Mouse (Mus musculus) hindbrain, embryonic 11.5 days (tissue): ENCODE results near the gene Macrod1. TPM values are rescaled to one million over a fixed set of nuclear protein-coding genes. Genes with fewer than 3 reads are reported as not detected.
"Not testable (repeated sequence)": the region's sequence is repeated elsewhere in the genome, so short reads cannot be mapped to it uniquely, and the experiment has no call there.

ENCODE experiments used
- ATAC-seq: fragments of 200-750 bp; cut with Nextera tagmentation; 2 replicates; pipeline ENCODE4 v1.8.0; 2017; ENCODE audit warnings: mild to moderate bottlenecking, moderate TSS enrichment, moderate library complexity; ENCODE audit not compliant: low FRiP score
- DNase-seq: peaks from one replicate; pipeline ENCODE4 v3.0.0-alpha.2; 2015; ENCODE audit warnings: low spot score
- H3K27ac ChIP-seq: fragments of 300-500 bp; sonication (generic); 2 replicates; pipeline ENCODE4 v1.5.1; 2014; ENCODE audit warnings: mild to moderate bottlenecking, low read depth, low read length
- H3K27me3 ChIP-seq: fragments of 300-500 bp; sonication (generic); 2 replicates; pipeline ENCODE4 v1.6.1; 2014; ENCODE audit warnings: mild to moderate bottlenecking, low read length, moderate library complexity, mixed read lengths; ENCODE audit not compliant: control insufficient read depth, insufficient read depth
- H3K36me3 ChIP-seq: fragments of 300-500 bp; sonication (generic); 2 replicates; pipeline ENCODE4 v1.6.1; 2014; ENCODE audit warnings: mild to moderate bottlenecking, low read length, moderate library complexity, mixed read lengths; ENCODE audit not compliant: control insufficient read depth, insufficient read depth
- H3K4me1 ChIP-seq: fragments of 300-500 bp; sonication (generic); replicated peaks from 2 replicates; pipeline ENCODE4 v1.6.1; 2014; ENCODE audit warnings: low read length, mixed read lengths; ENCODE audit not compliant: control insufficient read depth, insufficient read depth
- H3K4me2 ChIP-seq: fragments of 300-500 bp; sonication (generic); replicated peaks from 2 replicates; pipeline ENCODE4 v1.6.1; 2014; ENCODE audit warnings: mild to moderate bottlenecking, low read depth, low read length
- H3K4me3 ChIP-seq: fragments of 300-500 bp; sonication (generic); 2 replicates; pipeline ENCODE4 v1.5.1; 2014; ENCODE audit warnings: low read depth, low read length
- H3K9ac ChIP-seq: fragments of 300-500 bp; sonication (generic); 2 replicates; pipeline ENCODE4 v1.6.1; 2014; ENCODE audit warnings: low read depth, low read length
- H3K9me3 ChIP-seq: fragments of 300-500 bp; sonication (generic); 2 replicates; pipeline ENCODE4 v1.6.1; 2016; ENCODE audit warnings: low read length; ENCODE audit not compliant: control insufficient read depth
- WGBS: fragments of 180-500 bp; shearing (Covaris S2); extraction: QIAGEN DNeasy Blood & Tissue Kit; methylation state at CpG from one replicate; pipeline ENCODE4 v1.1.7; 2014; 5-methylcytosine and 5-hydroxymethylcytosine counted together
- polyA plus RNA-seq: library from polyadenylated mRNA; unstranded; fragments of >200 nt; fragmentation: Nextera tagmentation; extraction: Ambion mirVana; gene quantifications from 2 replicates; pipeline ENCODE4 v1.2.1, GENCODE M21; 2014

The Macrod1 gene
- polyA plus RNA-seq, 1 experiment from 2014 or later = 3.1 TPM

DNA sequence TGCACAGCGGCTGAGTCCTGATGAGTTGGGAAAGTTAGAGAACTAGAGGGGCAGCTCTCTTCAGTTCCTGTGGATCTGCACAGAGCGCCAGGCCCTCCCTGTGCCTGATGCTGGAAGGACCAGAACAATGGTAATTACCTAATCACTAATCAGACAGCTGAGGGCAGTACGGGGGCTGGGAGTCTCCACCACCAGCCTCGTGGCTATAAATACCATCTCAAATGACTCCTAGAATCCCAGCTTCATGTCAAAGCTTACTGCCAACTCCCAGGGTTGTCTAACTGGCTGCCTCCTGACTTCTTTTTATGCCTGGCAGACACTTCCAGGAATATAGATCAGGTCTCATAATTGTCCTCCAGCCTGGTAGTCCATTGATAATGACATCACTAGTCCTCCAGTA is 11.9 kb upstream of the Macrod1 start:
- no peak for ATAC-seq
- 54% methylated on average over 4 of the region's 4 CpGs for WGBS
- Histone ChIP-seq H3K27ac (no peak overlapping the region), H3K9ac (no peak overlapping the region), H3K36me3 (no peaks in the 10 kb centered on the region), H3K9me3 (no peaks in the 10 kb centered on the region), H3K4me3 (no peak overlapping the region), H3K4me1 (no peaks in the 10 kb centered on the region), H3K4me2 (no peak overlapping the region), H3K27me3 (peaks cover 2% of the 10 kb centered on the region; the same call in 1 of the 2 replicates)
- DNase-seq = no peak

DNA sequence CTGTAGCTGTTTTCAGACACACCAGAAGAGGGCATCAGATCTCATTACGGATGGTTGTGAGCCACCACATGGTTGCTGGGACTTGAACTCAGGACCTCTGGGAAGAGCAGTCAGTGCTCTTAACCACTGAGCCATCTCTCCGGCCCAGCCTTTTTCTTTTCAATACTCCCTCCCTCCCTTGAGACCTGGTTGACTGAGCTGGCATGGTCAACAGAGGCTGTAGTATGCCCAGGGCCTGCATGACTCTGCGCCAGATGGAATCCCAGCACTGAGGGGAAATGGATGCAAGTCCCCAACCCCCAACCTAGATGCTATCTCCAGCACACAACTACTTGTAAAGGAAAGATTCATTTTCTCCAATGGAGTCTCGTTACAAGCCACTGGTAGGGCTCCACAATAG is 3.2 kb upstream of the Macrod1 start:
- H3K9me3 ChIP-seq, H3K4me1 ChIP-seq, H3K36me3 ChIP-seq, DNase-seq, ATAC-seq, H3K4me3 ChIP-seq, H3K9ac ChIP-seq, H3K4me2 ChIP-seq, H3K27ac ChIP-seq: not testable (repeated sequence)
- H3K27me3 ChIP-seq = peaks cover 13% of the 10 kb centered on the region
- WGBS = 86% methylated on average over 4 of the region's 4 CpGs

DNA sequence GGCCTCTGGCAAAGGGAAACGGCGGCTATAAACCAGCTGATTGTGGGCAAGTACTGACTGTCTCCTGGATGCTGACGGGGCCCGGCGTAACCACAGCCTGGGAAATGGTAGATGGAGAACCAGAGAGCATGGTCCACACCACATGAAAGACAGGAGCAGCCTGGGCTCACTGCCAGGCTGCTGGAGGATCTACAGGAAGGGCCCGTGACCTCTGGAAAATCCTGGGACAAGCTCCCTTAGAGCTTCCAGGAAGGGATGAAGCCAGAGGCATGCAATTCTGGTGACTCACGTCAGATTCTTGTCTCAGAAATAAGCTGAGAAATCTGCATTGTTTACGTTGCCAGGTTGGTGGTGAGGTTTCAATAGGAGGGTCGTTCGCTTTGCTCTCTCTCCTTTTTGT is 1.8 kb upstream of the Macrod1 start:
- WGBS = 77% methylated on average over 10 of the region's 10 CpGs
- H3K4me1 ChIP-seq = peaks cover 6% of the 10 kb centered on the region
- no peak overlapping the region for H3K9ac ChIP-seq
- H3K27me3 ChIP-seq = peaks cover 16% of the 10 kb centered on the region
- H3K27ac ChIP-seq = no peak overlapping the region
- H3K36me3 ChIP-seq = no peaks in the 10 kb centered on the region
- no peak overlapping the region for H3K4me3 ChIP-seq
- DNase-seq (no peak), ATAC-seq (no peak)
- no peaks in the 10 kb centered on the region for H3K9me3 ChIP-seq
- no peak overlapping the region for H3K4me2 ChIP-seq

DNA sequence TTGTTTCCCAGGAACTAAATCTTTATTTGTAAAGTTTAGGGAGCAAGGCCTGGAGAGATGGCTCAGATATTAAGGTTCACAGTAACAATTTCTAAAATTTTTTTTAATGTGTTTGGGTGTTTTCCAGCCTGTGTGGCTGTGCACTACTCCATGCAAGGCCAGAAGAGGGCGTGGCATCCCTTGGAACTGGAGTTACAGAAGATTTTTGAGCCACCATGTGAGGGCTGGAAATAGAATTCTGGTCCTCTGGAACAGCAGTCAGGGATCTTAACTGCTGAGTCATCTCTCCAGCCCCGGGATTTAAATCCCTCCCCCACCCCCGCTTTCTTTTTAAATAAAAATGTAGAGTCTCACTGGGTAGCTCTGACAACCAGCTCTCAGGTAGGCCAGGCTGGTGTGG is 1.4 kb upstream of the Macrod1 start:
- H3K27me3 ChIP-seq = peaks cover 16% of the 10 kb centered on the region
- H3K4me2 ChIP-seq = no peak overlapping the region
- no peak overlapping the region for H3K4me3 ChIP-seq
- ATAC-seq (no peak), DNase-seq (no peak)
- peaks cover 6% of the 10 kb centered on the region for H3K4me1 ChIP-seq
- H3K27ac ChIP-seq = no peak overlapping the region
- no peak overlapping the region for H3K9ac ChIP-seq
- 47% methylated on average over 3 of the region's 3 CpGs for WGBS
- H3K36me3 ChIP-seq = no peaks in the 10 kb centered on the region
- H3K9me3 ChIP-seq = no peaks in the 10 kb centered on the region

DNA sequence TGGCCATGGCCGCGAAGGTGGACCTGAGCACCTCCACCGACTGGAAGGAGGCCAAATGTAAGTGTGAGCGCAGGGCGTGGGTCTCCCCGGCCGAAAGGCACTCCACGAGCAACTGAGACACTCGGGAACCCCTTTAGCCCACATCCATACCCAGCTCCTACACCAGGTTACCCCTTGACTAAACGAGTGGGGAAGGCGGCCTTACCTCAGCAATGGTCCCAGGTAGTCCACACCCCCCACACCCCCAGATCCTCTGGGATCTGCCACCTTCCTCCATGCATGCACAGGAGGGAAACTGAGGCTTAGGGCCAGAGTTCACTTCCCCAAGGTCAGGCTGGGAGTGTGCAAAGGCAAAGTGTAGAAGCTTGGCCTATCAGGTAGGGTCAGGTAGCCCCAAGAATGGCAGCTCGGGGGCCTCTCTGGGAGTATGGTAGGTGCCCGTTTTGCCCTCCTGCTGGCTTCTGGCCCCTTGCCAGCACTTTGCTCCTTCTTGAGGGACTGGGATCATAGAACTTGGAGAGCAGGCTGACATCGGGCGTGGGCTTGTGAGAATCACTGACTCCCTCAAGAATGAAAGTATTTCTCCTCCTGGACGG is 614 bp downstream of the Macrod1 start:
- Histone ChIP-seq H3K9ac (peak overlapping the region; percentile 48), H3K27me3 (peaks cover 16% of the 10 kb centered on the region), H3K4me2 (peak overlapping the region; percentile 99), H3K4me1 (peaks cover 6% of the 10 kb centered on the region), H3K4me3 (peak overlapping the region; percentile 67), H3K36me3 (no peaks in the 10 kb centered on the region), H3K9me3 (no peaks in the 10 kb centered on the region), H3K27ac (no peak overlapping the region)
- 2% methylated on average over 16 of the region's 16 CpGs for WGBS
- DNase-seq = no peak
- ATAC-seq = peak; percentile 49

DNA sequence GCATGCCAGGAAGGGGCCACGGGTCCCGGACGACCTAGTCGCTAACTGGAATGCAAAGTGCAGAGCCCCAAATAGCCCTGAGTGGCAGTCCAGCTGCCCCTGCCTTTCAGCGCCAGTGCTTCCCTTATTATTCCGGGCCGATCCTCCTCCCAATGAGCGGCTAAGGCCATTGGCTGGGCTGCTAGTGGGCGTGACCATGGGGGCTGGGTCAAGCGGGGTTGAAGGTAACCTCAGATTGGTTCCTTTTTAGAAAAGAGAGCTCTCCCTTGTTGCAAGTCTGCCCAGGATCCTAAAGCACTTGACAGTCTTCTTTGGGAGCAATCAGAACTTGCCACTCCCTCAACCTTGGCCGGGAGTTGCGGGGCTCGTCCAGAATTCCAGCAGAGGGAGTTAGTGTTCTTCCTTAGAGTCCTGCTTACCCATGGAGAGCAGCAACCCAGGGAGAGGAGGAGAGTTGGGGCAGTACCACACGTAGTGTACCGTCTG is 1.2 kb downstream of the Macrod1 start:
- H3K36me3 ChIP-seq = no peaks in the 10 kb centered on the region
- DNase-seq = peak; percentile 86
- H3K4me2 ChIP-seq = peak overlapping the region; percentile 99
- WGBS = under 1% methylated on average over 15 of the region's 15 CpGs
- ATAC-seq = peak; percentile 82
- H3K27me3 ChIP-seq = peaks cover 16% of the 10 kb centered on the region
- peaks cover 6% of the 10 kb centered on the region for H3K4me1 ChIP-seq
- H3K4me3 ChIP-seq = peak overlapping the region; percentile 67
- H3K27ac ChIP-seq = no peak overlapping the region
- H3K9me3 ChIP-seq = no peaks in the 10 kb centered on the region
- no peak overlapping the region for H3K9ac ChIP-seq

DNA sequence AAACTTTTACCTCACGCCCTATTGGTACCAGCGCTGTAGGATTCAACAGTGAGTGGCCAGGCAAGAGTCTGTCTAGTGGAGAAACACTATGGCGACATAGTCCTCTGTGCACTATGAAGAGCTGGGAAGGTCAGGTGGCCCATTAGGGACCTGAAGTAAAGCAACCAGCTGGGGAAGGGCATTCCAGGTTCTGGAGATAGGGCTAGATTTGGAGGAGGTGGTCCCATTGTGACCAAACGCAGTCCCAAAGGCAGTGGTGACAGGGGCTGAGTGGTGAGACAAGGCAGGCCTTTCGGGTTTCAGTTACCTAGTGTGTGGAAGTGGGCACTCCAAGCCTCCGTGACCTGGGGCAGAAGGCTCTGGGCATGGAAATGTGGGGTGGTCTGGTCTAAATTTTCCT is 1.9 kb downstream of the Macrod1 start:
- H3K4me3 ChIP-seq = no peak overlapping the region
- ATAC-seq = no peak

DNA sequence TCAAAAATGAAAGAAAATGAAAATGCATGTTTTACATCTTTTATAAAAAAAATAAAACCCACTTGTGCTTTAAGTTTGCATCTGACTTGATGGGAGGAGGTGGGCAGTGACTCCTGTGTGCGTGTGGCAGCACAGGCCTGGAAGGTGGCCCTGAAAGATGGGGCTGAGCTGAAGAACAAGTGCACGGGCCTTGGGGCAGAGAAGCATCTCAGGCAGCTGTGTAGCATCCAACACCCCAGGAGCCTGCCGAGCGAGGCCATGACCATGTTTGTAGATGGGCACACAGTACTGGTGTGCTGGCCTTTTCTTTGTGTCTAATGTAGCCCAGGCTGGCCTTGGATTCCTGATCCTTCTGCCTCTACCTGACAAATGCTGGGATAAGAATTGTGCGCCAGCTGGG is 5.5 kb downstream of the Macrod1 start:
- Histone ChIP-seq H3K9me3 (no peaks in the 10 kb centered on the region), H3K4me2 (no peak overlapping the region), H3K9ac (no peak overlapping the region), H3K36me3 (no peaks in the 10 kb centered on the region; the same call in 1 of the 2 replicates), H3K27me3 (peaks cover 8% of the 10 kb centered on the region), H3K4me1 (peaks cover 17% of the 10 kb centered on the region), H3K4me3 (no peak overlapping the region), H3K27ac (no peak overlapping the region)
- DNase-seq = no peak
- WGBS = 92% methylated on average over 5 of the region's 5 CpGs
- no peak for ATAC-seq

More for the DNA sequence above, 1.9 kb downstream of the Macrod1 start:
- H3K4me2 ChIP-seq = no peak overlapping the region
- DNase-seq = no peak
- H3K36me3 ChIP-seq = no peaks in the 10 kb centered on the region
- 59% methylated on average over 6 of the region's 6 CpGs for WGBS
- peaks cover 6% of the 10 kb centered on the region for H3K4me1 ChIP-seq
- H3K27me3 ChIP-seq = peaks cover 16% of the 10 kb centered on the region
- H3K27ac ChIP-seq = no peak overlapping the region
- H3K9me3 ChIP-seq = no peaks in the 10 kb centered on the region
- no peak overlapping the region for H3K9ac ChIP-seq

DNA sequence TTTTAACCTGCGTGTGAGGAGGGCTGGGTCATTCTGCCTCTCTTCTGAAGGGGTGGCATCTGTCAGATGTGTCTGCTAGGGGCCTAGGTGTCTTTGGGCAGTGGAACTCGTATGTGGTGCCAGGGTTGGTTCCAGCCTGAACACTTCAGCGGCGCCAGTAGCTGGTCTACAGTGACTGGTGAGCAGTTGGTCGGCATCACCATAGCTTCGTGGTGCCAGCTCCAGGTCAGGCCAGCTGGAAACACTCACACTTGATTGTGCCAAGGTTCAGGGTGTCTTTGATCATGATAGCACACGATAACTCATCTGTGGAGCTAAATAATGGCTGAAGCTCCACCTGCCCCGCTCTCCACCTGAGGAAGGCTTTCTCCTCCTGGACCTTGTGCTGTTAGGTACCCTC is 6.3 kb downstream of the Macrod1 start:
- DNase-seq (no peak), ATAC-seq (no peak)
- peaks cover 5% of the 10 kb centered on the region for H3K27me3 ChIP-seq
- no peaks in the 10 kb centered on the region; the same call in 1 of the 2 replicates for H3K36me3 ChIP-seq
- no peak overlapping the region for H3K27ac ChIP-seq
- WGBS = 93% methylated on average over 8 of the region's 8 CpGs
- no peak overlapping the region for H3K4me3 ChIP-seq
- H3K4me1 ChIP-seq = peaks cover 20% of the 10 kb centered on the region
- H3K9me3 ChIP-seq = no peaks in the 10 kb centered on the region
- no peak overlapping the region for H3K4me2 ChIP-seq
- no peak overlapping the region for H3K9ac ChIP-seq
